Mouse (Mus musculus) G1E (cell line): ENCODE results near the gene Gm2974. TPM values are rescaled to one million over a fixed set of nuclear protein-coding genes. Genes with fewer than 3 reads are reported as not detected.
"Not testable (repeated sequence)": the region's sequence is repeated elsewhere in the genome, so short reads cannot be mapped to it uniquely, and the experiment has no call there.

Experiments
- ATAC-seq: 2 replicates; pipeline ENCODE4 v1.8.0; 2016; ENCODE audit warnings: mild to moderate bottlenecking; ENCODE audit not compliant: insufficient number of reproducible peaks, poor library complexity, low FRiP score, severe bottlenecking; ENCODE audit errors: extremely low read depth
- DNase-seq: peaks from one replicate; pipeline ENCODE4 v3.0.0; 2012; ENCODE audit warnings: low spot score
- H3K27me3 ChIP-seq: 2 replicates; pipeline ENCODE4 v1.6.1; 2012; ENCODE audit warnings: mild to moderate bottlenecking, low read length, inconsistent platforms; ENCODE audit not compliant: insufficient read depth
- H3K36me3 ChIP-seq: replicated peaks from 2 replicates; pipeline ENCODE3; 2012; ENCODE audit warnings: mild to moderate bottlenecking, inconsistent platforms
- H3K4me1 ChIP-seq: 2 replicates; pipeline ENCODE4 v1.6.1; 2012; ENCODE audit warnings: low read depth, low read length, inconsistent platforms, mixed read lengths; ENCODE audit not compliant: insufficient read depth
- H3K4me3 ChIP-seq: 2 replicates; pipeline ENCODE4 v1.5.1; 2012; ENCODE audit warnings: low read depth, mild to moderate bottlenecking, inconsistent platforms, low read length, moderate library complexity, mixed read lengths
- H3K9me3 ChIP-seq: replicated peaks from 2 replicates; pipeline ENCODE4 v1.6.1; 2012; ENCODE audit warnings: inconsistent platforms
- polyA plus RNA-seq: library from polyadenylated mRNA; stranded (reverse); fragments of >175 nt; gene quantifications from 2 replicates; pipeline ENCODE4 v1.2.3, GENCODE M21; 2012
- total RNA-seq, 2 experiments: library from RNA; stranded (forward) in 1 of 2; stranded (reverse) in 1 of 2; fragments of 200-1000 nt in 1 of 2; fragments of >200 nt in 1 of 2; fragmentation: Nextera tagmentation in 1 of 2; gene quantifications; 2 replicates each; pipeline ENCODE4 v1.2.3; 2014 to 2017

Gene Gm2974
- total RNA-seq (2014; fragmentation: Nextera tagmentation) (not detected in 2 replicates), total RNA-seq (2017) (not detected in 2 replicates), polyA plus RNA-seq (not detected in 2 replicates)

DNA sequence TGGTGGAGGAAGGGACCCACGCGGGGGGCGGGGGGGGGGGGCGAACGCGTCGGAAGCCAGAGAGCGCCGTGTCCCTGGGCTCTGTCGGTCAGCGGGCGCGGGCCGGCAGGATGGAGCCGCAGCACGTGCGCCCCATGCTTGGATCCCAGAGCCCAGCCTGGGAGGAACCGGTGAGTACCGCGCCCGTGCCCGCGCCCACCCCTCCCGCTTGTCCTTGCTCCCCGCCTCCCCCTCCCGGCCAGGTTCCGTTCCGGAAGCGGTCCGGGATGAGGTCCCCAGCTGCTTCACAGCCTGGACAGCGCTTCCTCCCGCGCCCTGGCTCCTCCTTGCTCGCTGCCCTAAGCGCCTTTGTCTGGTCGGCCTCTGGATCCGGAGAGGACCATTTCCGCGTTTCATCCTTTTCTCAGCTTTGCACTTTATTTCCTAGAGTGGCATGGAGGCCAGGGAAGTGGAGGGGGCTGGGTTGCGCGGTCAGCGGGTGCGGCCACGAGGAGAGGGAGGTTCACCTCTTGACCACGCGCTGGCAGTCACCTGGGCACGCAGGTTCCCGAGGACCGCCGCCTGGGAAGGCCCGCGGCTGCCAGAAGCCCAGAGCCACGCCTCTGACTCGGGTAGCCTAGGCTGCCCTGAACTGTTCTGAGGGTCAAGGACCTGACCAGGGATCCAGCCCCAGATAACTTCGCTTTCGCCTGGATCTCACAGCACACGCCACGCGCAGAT lies at the start of gene Gm2974:
Gene Gm2974 (plus strand): TSS at position 86 of the 720 bp plus-strand sequence.
- ATAC-seq, H3K9me3 ChIP-seq, H3K4me3 ChIP-seq, H3K4me1 ChIP-seq, DNase-seq, H3K27me3 ChIP-seq, H3K36me3 ChIP-seq: not testable (repeated sequence)

DNA sequence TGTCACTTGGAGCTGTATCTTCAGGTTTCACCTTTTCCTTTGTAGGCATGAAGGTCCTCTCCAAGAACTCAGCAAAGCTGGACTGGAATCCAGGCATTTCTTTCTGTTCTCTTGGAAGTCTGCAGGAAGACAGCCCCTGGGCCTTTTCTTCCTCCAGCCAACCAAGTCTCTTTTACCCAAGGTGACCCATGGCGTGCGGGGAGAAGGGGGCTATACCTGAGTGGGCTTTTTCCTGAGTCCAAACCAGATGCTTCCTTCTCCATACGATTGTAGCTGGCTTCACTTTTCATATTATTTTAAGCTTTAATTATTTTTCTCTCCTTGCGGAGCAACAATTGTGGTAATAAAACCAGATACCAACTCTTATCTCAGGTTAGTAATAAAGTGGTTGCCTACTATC lies 40.7 kb upstream of the Gm2974 start:
- H3K4me3 ChIP-seq, H3K4me1 ChIP-seq, ATAC-seq, H3K9me3 ChIP-seq, DNase-seq, H3K27me3 ChIP-seq, H3K36me3 ChIP-seq: not testable (repeated sequence)

DNA sequence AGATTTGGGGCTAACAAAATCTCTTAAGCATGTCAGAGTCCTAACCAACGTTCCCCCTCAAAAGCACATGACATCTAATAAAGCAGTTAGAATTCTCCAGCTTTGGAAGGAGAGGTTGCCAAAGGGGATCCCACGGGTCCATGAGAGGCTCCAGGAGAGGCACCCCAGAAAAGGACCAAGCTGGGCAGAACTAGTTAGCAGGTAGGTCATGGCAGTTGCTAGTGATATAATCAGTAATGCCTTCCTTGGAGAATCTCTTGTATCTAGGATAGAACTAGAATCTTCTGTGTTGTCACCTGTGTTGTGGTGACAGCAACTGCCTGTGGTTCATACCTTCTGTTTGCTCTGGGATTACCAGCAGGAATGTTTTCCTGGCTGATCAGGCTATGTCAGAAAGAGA lies 17.6 kb upstream of the Gm2974 start, which contains the start of gene Gm3127:
Gene Gm3127 (plus strand): TSS at position 301 of the 400 bp plus-strand sequence.
- not testable (repeated sequence) for H3K4me3 ChIP-seq, H3K4me1 ChIP-seq, ATAC-seq, H3K27me3 ChIP-seq, H3K36me3 ChIP-seq, H3K9me3 ChIP-seq, DNase-seq

DNA sequence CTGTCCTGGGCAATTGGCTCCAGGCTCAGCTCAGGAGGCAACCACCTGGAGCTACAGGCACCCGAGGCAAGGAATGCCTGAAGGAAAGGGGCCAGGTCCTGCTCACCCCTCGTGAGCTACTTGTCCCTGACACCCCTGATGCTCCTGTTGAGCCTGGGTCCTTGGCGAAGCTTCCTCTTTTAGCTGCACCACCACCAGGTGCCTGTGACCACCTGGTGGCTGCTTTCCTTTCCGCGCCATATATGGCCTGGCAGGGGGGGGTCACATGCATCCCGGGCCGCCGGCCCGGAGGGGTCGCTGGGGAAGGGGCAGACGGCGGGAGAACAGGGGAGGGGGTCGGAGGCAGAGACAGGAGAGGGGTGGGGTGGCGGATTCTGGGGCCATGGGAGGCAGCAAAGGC lies 346 bp upstream of the Gm2974 start:
- H3K4me3 ChIP-seq, ATAC-seq, H3K27me3 ChIP-seq, H3K36me3 ChIP-seq, H3K9me3 ChIP-seq, DNase-seq, H3K4me1 ChIP-seq: not testable (repeated sequence)

DNA sequence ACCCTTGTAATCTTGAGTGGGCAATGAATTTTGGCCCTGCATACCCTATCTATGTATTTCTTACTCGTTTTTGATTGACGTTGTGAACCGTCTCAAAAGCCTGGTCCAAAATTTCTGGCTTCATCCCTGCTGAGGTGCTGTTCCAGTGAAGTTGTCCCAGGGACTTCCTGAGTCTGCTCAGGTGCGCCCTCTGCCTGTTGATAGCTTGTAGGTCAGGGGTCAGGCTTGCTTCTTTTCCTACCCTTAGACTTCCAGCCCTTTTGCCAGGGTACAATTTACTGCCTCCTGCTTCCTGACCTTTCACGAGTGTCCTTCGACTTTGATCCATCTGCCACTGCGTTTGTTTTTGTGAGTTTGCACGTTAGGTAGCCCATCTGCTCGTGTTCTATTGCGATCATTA lies 999 bp downstream of the Gm2974 start:
- not testable (repeated sequence) for H3K4me3 ChIP-seq

DNA sequence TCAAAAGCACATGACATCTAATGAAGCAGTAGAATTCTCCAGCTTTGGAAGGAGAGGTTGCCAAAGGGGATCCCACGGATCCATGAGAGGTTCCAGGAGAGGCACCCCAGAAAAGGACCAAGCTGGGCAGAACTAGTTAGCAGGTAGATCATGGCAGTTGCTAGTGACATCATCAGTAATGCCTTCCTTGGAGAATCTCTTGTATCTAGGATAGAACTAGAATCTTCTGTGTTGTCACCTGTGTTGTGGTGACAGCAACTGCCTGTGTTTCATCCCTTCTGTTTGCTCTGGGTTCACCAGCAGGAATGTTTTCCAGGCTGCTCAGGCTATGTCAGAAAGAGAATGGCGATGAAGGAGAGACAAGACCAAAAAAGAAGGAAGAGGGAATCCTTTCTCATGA lies 67.0 kb downstream of the Gm2974 start, which contains the start of gene Gm3138:
Gene Gm3138 (plus strand): TSS at position 301 of the 400 bp plus-strand sequence.
- not testable (repeated sequence) for H3K36me3 ChIP-seq, H3K9me3 ChIP-seq, H3K4me1 ChIP-seq, H3K27me3 ChIP-seq, DNase-seq, H3K4me3 ChIP-seq, ATAC-seq

More for the DNA sequence above, 999 bp downstream of the Gm2974 start:
- not testable (repeated sequence) for H3K27me3 ChIP-seq, H3K9me3 ChIP-seq, H3K4me1 ChIP-seq, DNase-seq, H3K36me3 ChIP-seq, ATAC-seq

Other genes with a start within 250 kb of the Gm2974 start
- not detected in 2 replicates for gene Gm3095, start 219.0 kb upstream of the Gm2974 start, total RNA-seq (2014; fragmentation: Nextera tagmentation)
- 0.41 TPM in 1 of 2 replicates, not detected in the other for gene Gm3095, start 219.0 kb upstream of the Gm2974 start, total RNA-seq (2017)
- not detected in 2 replicates for gene Gm3095, start 219.0 kb upstream of the Gm2974 start, polyA plus RNA-seq
- gene Gm3099, start 184.2 kb upstream of the Gm2974 start, total RNA-seq (2014; fragmentation: Nextera tagmentation): not detected in 2 replicates
- gene Gm3099, start 184.2 kb upstream of the Gm2974 start, total RNA-seq (2017): not detected in 2 replicates
- not detected in 2 replicates for gene Gm3099, start 184.2 kb upstream of the Gm2974 start, polyA plus RNA-seq
- not detected in 2 replicates for gene Gm5796, start 158.6 kb upstream of the Gm2974 start, total RNA-seq (2014; fragmentation: Nextera tagmentation)
- gene Gm5796, start 158.6 kb upstream of the Gm2974 start, total RNA-seq (2017): 0.33 and 0.46 TPM in 2 replicates
- gene Gm5796, start 158.6 kb upstream of the Gm2974 start, polyA plus RNA-seq: not detected in 2 replicates
- gene Gm3115, start 98.5 kb upstream of the Gm2974 start, total RNA-seq (2014; fragmentation: Nextera tagmentation): not detected in 2 replicates
- gene Gm3115, start 98.5 kb upstream of the Gm2974 start, total RNA-seq (2017): 0.17 and 0.33 TPM in 2 replicates
- not detected in 2 replicates for gene Gm3115, start 98.5 kb upstream of the Gm2974 start, polyA plus RNA-seq
- gene Gm8108, start 72.0 kb upstream of the Gm2974 start, total RNA-seq (2014; fragmentation: Nextera tagmentation): not detected in 2 replicates
- gene Gm8108, start 72.0 kb upstream of the Gm2974 start, total RNA-seq (2017): 0.16 TPM in 1 of 2 replicates, not detected in the other
- gene Gm8108, start 72.0 kb upstream of the Gm2974 start, polyA plus RNA-seq: not detected in 2 replicates
- gene Gm3127, start 17.5 kb upstream of the Gm2974 start, total RNA-seq (2014; fragmentation: Nextera tagmentation): not detected in 2 replicates
- gene Gm3127, start 17.5 kb upstream of the Gm2974 start, total RNA-seq (2017): 0.16 TPM in 1 of 2 replicates, not detected in the other
- gene Gm3127, start 17.5 kb upstream of the Gm2974 start, polyA plus RNA-seq: not detected in 2 replicates
- gene Gm3138, start 67.1 kb downstream of the Gm2974 start, total RNA-seq (2014; fragmentation: Nextera tagmentation): not detected in 2 replicates
- 0.11 TPM in 1 of 2 replicates, not detected in the other for gene Gm3138, start 67.1 kb downstream of the Gm2974 start, total RNA-seq (2017)
- gene Gm3138, start 67.1 kb downstream of the Gm2974 start, polyA plus RNA-seq: not detected in 2 replicates
- gene Gm3149, start 134.7 kb downstream of the Gm2974 start, total RNA-seq (2014; fragmentation: Nextera tagmentation): not detected in 2 replicates
- gene Gm3149, start 134.7 kb downstream of the Gm2974 start, total RNA-seq (2017): not detected in 2 replicates
- not detected in 2 replicates for gene Gm3149, start 134.7 kb downstream of the Gm2974 start, polyA plus RNA-seq
- gene 2610042L04Rik, start 152.2 kb downstream of the Gm2974 start, total RNA-seq (2014; fragmentation: Nextera tagmentation): not detected in 2 replicates
- gene 2610042L04Rik, start 152.2 kb downstream of the Gm2974 start, total RNA-seq (2017): 0.44 TPM in 1 of 2 replicates, not detected in the other
- not detected in 2 replicates for gene 2610042L04Rik, start 152.2 kb downstream of the Gm2974 start, polyA plus RNA-seq
- gene Gm3159, start 214.9 kb downstream of the Gm2974 start, total RNA-seq (2014; fragmentation: Nextera tagmentation): not detected in 2 replicates
- 0.17 and 0.44 TPM in 2 replicates for gene Gm3159, start 214.9 kb downstream of the Gm2974 start, total RNA-seq (2017)
- not detected in 2 replicates for gene Gm3159, start 214.9 kb downstream of the Gm2974 start, polyA plus RNA-seq
- gene Gm3164, start 232.9 kb downstream of the Gm2974 start, total RNA-seq (2014; fragmentation: Nextera tagmentation): not detected in 2 replicates
- 0.06 TPM in 1 of 2 replicates, not detected in the other for gene Gm3164, start 232.9 kb downstream of the Gm2974 start, total RNA-seq (2017)
- not detected in 2 replicates for gene Gm3164, start 232.9 kb downstream of the Gm2974 start, polyA plus RNA-seq
- not detected in 2 replicates for gene Gm3173, start 248.4 kb downstream of the Gm2974 start, total RNA-seq (2014; fragmentation: Nextera tagmentation)
- not detected in 2 replicates for gene Gm3173, start 248.4 kb downstream of the Gm2974 start, total RNA-seq (2017)
- gene Gm3173, start 248.4 kb downstream of the Gm2974 start, polyA plus RNA-seq: not detected in 2 replicates